14 mouse cellular contexts compared by ENCODE assay signal in genomic region chr19:55503771-55504170, GRCm38 (mm10).
A peak's percentile ranks its signal among the peaks of the same experiment; 100 is the strongest.
DNase-seq lines count a peak whose midpoint lies in the region; ATAC-seq lines count a peak whose summit lies in the region.
"Had no signal": no experiment of that assay in that cellular context is flagged by ENCODE, and none has a peak within 500 bp of the region (broad histone marks: within the 10 kb centered on the region; RNA-seq: fewer than 3 reads in every experiment).

No protein-coding gene starts in this region.

- H3K27me3 ChIP-seq in heart, embryonic 15.5 days = no peaks in the 10 kb centered on the region
- H3K27me3 ChIP-seq: lung, embryonic 15.5 days had no signal

- no peak overlapping the region for H3K9ac ChIP-seq in heart, embryonic 15.5 days
- H3K9ac ChIP-seq: hindbrain, embryonic 14.5 days; lung, embryonic 15.5 days had no signal

- no peak overlapping the region for H3K4me3 ChIP-seq in heart, embryonic 15.5 days
- H3K4me3 ChIP-seq: erythroblast, embryonic 14.5 days; heart, adult 2 months; left cerebral cortex, adult 2 months; lung, embryonic 15.5 days had no signal

- 40% methylated on average over 4 of the region's 4 CpGs for WGBS in heart, embryonic 15.5 days

- no peak for ATAC-seq in heart, embryonic 15.5 days (replicated peaks; ENCODE audit: insufficient number of reproducible peaks, insufficient read depth, low FRiP score, low read depth)
- ATAC-seq: CD4-positive, CD25-positive, alpha-beta regulatory T cell, adult 4 months had no signal

- DNase-seq in heart, postnatal 25 days (ENCODE audit: low spot score) = no peak
- DNase-seq in adrenal gland, adult 2 months = peak; percentile 60
- peak; percentile 20 for DNase-seq in adrenal gland, postnatal 25 days
- peak; percentile 76 for DNase-seq in kidney, postnatal 14 days
- no peak for DNase-seq in frontal cortex, postnatal 10 days (ENCODE audit: low spot score in 2 of 2)
- DNase-seq in spleen, adult 18-20 months = no peak
- DNase-seq: heart, adult 2 months; thymus, postnatal 14 days had no signal

- peaks cover 3% of the 10 kb centered on the region; the same call in 1 of the 2 replicates for H3K4me1 ChIP-seq in heart, embryonic 15.5 days (replicated peaks)

- H3K9me3 ChIP-seq in heart, embryonic 15.5 days (replicated peaks) = no peaks in the 10 kb centered on the region
- H3K9me3 ChIP-seq: lung, embryonic 15.5 days had no signal

- H3K27ac ChIP-seq in heart, embryonic 15.5 days = no peak overlapping the region
- H3K27ac ChIP-seq: heart, adult 2 months; hindbrain, embryonic 14.5 days; left cerebral cortex, adult 2 months; lung, embryonic 15.5 days had no signal

- H3K36me3 ChIP-seq in heart, embryonic 15.5 days = no peaks in the 10 kb centered on the region
- H3K36me3 ChIP-seq: lung, embryonic 15.5 days had no signal

- intact Hi-C loops in heart, postnatal 25 days (cut with DNase I) = no loop called here

- H3K4me2 ChIP-seq in heart, embryonic 15.5 days = peak overlapping the region; percentile 21; the same call in 1 of the 2 replicates
- H3K4me2 ChIP-seq: hindbrain, embryonic 14.5 days; lung, embryonic 15.5 days had no signal

Comparison
In these comparisons a context has a peak if more than half of its experiments do, and no peak if none do; other contexts are left out.
1. DNase-seq: peak in adrenal gland, adult 2 months (single experiment), adrenal gland, postnatal 25 days (single experiment) and kidney, postnatal 14 days (single experiment); none in heart, postnatal 25 days (single experiment), frontal cortex, postnatal 10 days (0 of 2) and spleen, adult 18-20 months (0 of 2).